Mouse (Mus musculus) embryonic fibroblast, embryonic 13.5 days (primary cell): ENCODE results near the gene Cemip.

Experiments
- CTCF ChIP-seq: IDR thresholded peaks from 2 replicates; pipeline ENCODE4 v1.5.1; 2011; ENCODE audit warnings: mild to moderate bottlenecking, control low read depth, low read length, moderate library complexity, borderline replicate concordance; ENCODE audit not compliant: insufficient read depth
- POLR2A ChIP-seq: IDR thresholded peaks from 2 replicates; pipeline ENCODE4 v1.6.1; 2011; ENCODE audit warnings: low read depth, mild to moderate bottlenecking, control low read depth, low read length, moderate library complexity

GRCm38 (mm10) chr7:83898267-83898666 is 188.0 kb downstream of the Cemip start:
- TF ChIP-seq POLR2A, result no peak
- TF ChIP-seq CTCF, result no peak
